Mouse (Mus musculus) G1E (cell line): ENCODE measurements around the gene Kcna10. TPM values are rescaled to one million over a fixed set of nuclear protein-coding genes. Genes with fewer than 3 reads are reported as not detected.

Experiments
- ATAC-seq: 2 replicates; pipeline ENCODE4 v1.8.0; 2016; ENCODE audit warnings: mild to moderate bottlenecking; ENCODE audit not compliant: insufficient number of reproducible peaks, poor library complexity, low FRiP score, severe bottlenecking; ENCODE audit errors: extremely low read depth
- DNase-seq: peaks from one replicate; pipeline ENCODE4 v3.0.0; 2012; ENCODE audit warnings: low spot score
- H3K27me3 ChIP-seq: 2 replicates; pipeline ENCODE4 v1.6.1; 2012; ENCODE audit warnings: mild to moderate bottlenecking, low read length, inconsistent platforms; ENCODE audit not compliant: insufficient read depth
- H3K36me3 ChIP-seq: replicated peaks from 2 replicates; pipeline ENCODE3; 2012; ENCODE audit warnings: mild to moderate bottlenecking, inconsistent platforms
- H3K4me1 ChIP-seq: 2 replicates; pipeline ENCODE4 v1.6.1; 2012; ENCODE audit warnings: low read depth, low read length, inconsistent platforms, mixed read lengths; ENCODE audit not compliant: insufficient read depth
- H3K4me3 ChIP-seq: 2 replicates; pipeline ENCODE4 v1.5.1; 2012; ENCODE audit warnings: low read depth, mild to moderate bottlenecking, inconsistent platforms, low read length, moderate library complexity, mixed read lengths
- H3K9me3 ChIP-seq: replicated peaks from 2 replicates; pipeline ENCODE4 v1.6.1; 2012; ENCODE audit warnings: inconsistent platforms
- CTCF ChIP-seq: IDR thresholded peaks from 2 replicates; pipeline ENCODE4 v1.5.1; 2012; ENCODE audit warnings: low read depth, low read length, inconsistent platforms, mixed read lengths
- GATA1 ChIP-seq: IDR thresholded peaks from 2 replicates; pipeline ENCODE4 v1.6.1; 2012; ENCODE audit warnings: borderline replicate concordance, low read length, inconsistent platforms, mixed read lengths
- GATA2 ChIP-seq: IDR thresholded peaks from 2 replicates; pipeline ENCODE4 v1.6.1; 2012; ENCODE audit warnings: low read depth, low read length, inconsistent platforms, borderline replicate concordance
- POLR2AphosphoS5 ChIP-seq: IDR thresholded peaks from 2 replicates; pipeline ENCODE4 v1.6.1; 2012; ENCODE audit warnings: low read depth, low read length, inconsistent platforms; ENCODE audit not compliant: insufficient replicate concordance
- TAL1 ChIP-seq: conservative IDR thresholded peaks from 2 replicates; pipeline ENCODE4 v1.6.1; 2012; ENCODE audit warnings: low read depth, low read length, inconsistent platforms, mixed read lengths
- polyA plus RNA-seq: library from polyadenylated mRNA; stranded (reverse); fragments of >175 nt; gene quantifications from 2 replicates; pipeline ENCODE4 v1.2.3, GENCODE M21; 2012
- total RNA-seq, 2 experiments: library from RNA; stranded (forward) in 1 of 2; stranded (reverse) in 1 of 2; fragments of 200-1000 nt in 1 of 2; fragments of >200 nt in 1 of 2; fragmentation: Nextera tagmentation in 1 of 2; gene quantifications; 2 replicates each; pipeline ENCODE4 v1.2.3; 2014 to 2017

The Kcna10 gene
- total and polyA plus RNA-seq, 3 experiments = 0.05 TPM; not detected in 2

DNA sequence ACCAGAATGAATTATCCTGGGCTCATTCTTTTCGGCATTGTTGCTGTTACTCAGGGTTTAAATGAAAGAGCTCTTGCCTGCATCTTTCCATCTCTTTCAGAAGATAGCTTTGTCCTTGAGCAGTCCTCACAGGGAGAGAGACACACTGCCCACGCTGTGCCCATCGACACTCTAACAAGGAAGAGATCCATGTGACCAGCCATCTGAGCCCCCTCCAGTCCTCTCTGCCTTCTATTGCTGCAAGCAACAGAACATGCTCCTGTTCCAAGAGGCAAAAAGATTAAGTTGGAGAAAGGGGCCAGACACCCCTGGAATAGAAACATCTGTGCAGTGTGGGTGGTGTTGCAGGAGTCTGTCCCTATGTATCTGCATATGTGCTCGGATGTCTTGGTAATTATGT lies 4.2 kb downstream of the Kcna10 start:
- no peak for ATAC-seq
- no peaks in the 10 kb centered on the region for H3K36me3 ChIP-seq
- H3K9me3 ChIP-seq = no peaks in the 10 kb centered on the region
- no peaks in the 10 kb centered on the region for H3K4me1 ChIP-seq
- TF ChIP-seq CTCF (no peak), POLR2AphosphoS5 (no peak), GATA1 (no peak), TAL1 (no peak), GATA2 (no peak)
- 0 out of 2 replicates have a peak, but pooled peaks cover 2% of the 10 kb centered on the region for H3K27me3 ChIP-seq
- DNase-seq = no peak
- H3K4me3 ChIP-seq = no peak overlapping the region

DNA sequence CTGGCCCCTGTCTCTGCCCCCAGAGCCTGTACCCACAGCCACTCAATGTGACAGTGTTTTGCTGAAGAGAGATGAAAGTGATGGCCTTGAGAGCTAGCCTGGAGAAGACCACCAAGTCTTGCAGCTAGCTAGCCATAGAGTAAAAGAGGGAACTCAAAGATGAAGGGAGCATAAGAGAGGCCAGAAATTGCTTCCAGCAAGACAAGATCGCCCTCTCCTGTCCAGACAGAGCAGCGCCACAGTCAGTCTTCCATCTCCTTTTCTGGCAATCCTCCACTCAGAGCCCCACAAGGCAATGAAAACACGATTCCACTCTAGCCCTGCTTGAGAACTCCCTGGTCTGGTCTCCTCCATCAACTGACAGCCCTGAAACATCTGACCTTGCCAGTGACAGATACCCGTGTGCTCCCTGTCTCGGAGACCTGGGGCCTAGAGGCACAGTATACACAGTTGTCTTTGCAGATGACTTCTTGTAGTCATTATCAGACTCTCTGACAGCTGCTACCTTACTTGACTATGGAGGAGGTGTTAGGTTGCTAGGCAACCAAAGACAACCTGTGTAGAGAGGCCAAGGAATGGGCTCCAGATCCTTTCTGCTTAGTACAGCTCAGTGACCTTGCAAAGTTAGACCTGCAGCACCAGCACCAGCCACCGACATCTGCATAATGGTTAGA lies 5.5 kb downstream of the Kcna10 start:
- no peak overlapping the region for H3K4me3 ChIP-seq
- TF ChIP-seq CTCF (no peak), GATA2 (no peak), TAL1 (no peak), GATA1 (no peak), POLR2AphosphoS5 (no peak)
- DNase-seq (no peak), ATAC-seq (no peak)
- no peaks in the 10 kb centered on the region for H3K36me3 ChIP-seq
- no peaks in the 10 kb centered on the region for H3K4me1 ChIP-seq
- no peaks in the 10 kb centered on the region for H3K9me3 ChIP-seq
- no peaks in the 10 kb centered on the region for H3K27me3 ChIP-seq

DNA sequence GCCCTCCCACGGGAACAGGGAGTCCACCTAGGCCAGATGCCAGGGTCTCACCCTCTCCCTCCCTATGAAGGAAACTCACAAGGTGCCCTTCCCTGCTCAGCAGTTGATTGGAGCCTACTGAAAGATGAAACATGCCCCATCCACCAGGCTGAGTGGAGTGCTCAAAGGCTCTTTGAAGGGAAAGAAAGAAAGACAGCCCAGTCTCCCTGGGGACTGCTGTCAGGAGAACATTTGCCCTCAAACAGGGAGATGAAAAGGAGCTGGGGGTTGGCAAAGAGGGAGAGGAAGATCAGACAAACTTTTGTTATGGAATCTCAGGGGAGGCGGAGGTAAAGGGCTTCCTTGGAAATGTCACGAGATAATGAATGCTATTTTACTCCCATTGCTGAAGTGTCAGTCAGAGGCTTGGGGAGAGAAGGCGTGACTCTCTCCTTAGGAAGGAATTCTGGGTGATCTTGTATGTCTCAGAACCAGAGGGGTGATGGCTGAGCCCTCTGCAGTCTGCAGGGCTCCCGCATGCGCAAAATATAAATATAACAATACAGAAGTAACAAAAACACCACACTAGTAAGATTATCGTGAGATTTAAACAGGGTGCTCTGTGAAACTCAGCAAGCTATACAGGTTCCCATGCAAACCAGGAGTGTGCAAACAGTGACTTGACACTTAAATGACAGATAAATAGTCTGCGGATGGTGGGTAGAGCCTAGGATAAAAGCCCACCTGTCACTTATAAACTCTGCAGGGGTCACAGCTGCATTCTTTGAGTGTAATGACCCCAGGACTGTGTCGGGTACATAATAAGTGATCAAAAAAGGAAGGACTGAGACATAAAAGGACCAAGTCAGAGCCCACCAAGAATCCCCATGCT lies 18.7 kb downstream of the Kcna10 start:
- no peak overlapping the region for H3K4me3 ChIP-seq
- ATAC-seq (no peak), DNase-seq (no peak)
- H3K27me3 ChIP-seq = peaks cover 7% of the 10 kb centered on the region; the same call in 1 of the 2 replicates
- H3K9me3 ChIP-seq = no peaks in the 10 kb centered on the region
- no peak for TF ChIP-seq TAL1
- no peak for TF ChIP-seq POLR2AphosphoS5
- no peak for TF ChIP-seq GATA1
- TF ChIP-seq CTCF = no peak
- TF ChIP-seq GATA2 = no peak
- H3K4me1 ChIP-seq = no peaks in the 10 kb centered on the region
- no peaks in the 10 kb centered on the region for H3K36me3 ChIP-seq

DNA sequence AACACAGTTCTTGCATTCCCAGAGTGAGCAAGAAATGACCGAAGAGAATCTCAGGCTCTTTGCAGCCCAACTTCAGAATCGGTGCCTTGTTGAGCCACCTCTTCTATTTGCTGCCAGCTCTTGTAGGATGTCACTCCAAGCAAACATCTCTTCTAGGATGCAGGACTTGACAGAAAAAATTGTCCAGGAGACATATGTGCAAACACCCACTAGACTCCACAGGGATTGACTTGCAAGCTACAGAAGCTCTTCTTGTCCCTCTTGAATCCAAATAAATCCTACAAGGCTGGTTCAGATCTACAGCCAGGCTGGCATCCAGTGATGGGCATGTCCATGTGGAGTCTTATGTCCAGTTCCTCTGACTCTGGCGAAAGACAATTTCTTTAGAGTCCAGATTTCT lies 21.6 kb downstream of the Kcna10 start:
- no peak for DNase-seq
- Histone ChIP-seq H3K36me3 (no peaks in the 10 kb centered on the region), H3K4me3 (no peak overlapping the region), H3K4me1 (no peaks in the 10 kb centered on the region), H3K9me3 (no peaks in the 10 kb centered on the region), H3K27me3 (peaks cover 10% of the 10 kb centered on the region; the same call in 1 of the 2 replicates)
- no peak for TF ChIP-seq POLR2AphosphoS5
- TF ChIP-seq TAL1 = no peak
- no peak for ATAC-seq

DNA sequence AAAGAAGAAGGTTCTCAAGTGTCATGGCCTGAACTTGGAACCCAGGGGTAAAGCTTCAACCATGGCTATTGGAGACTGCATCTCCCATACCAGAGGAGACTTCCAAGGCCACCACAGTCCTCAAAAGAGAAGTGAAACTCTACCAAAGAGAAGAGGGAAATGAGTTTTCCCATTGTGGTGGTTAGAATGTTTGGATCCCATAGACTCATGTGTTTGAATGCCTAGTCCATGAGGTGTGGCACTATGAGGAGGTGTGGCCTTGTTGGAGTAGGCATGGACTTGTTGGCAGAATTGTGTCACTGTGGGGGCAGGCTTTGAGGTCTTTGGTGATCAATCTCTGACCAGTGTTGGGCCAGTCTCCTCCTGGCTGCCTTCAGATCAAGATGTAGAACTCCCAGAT lies 22.3 kb downstream of the Kcna10 start:
- H3K27me3 ChIP-seq = peaks cover 7% of the 10 kb centered on the region; the same call in 1 of the 2 replicates
- no peaks in the 10 kb centered on the region for H3K4me1 ChIP-seq
- no peak overlapping the region for H3K4me3 ChIP-seq
- H3K36me3 ChIP-seq = no peaks in the 10 kb centered on the region
- DNase-seq (no peak), ATAC-seq (no peak)
- H3K9me3 ChIP-seq = no peaks in the 10 kb centered on the region
- TF ChIP-seq POLR2AphosphoS5 (no peak), CTCF (no peak), GATA1 (no peak), GATA2 (no peak), TAL1 (no peak)

DNA sequence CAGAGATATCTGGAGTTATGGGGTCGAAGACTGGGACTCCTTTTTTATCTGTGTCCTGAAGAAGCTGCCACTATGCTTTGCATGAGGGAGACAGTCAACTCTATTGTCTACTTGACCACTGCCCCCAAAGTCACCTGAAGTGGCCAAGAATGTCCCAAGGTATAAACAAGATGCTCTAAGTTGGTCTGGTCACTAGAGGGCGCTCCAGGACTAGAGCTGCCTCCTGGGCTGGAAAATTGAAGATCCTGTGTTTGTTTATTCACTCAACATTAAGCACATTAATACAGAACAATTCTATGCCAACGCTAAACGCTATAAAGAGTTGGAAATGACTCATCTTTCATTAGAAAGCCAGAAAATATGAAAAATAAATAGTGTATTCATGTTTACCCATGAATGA lies 23.1 kb downstream of the Kcna10 start:
- peaks cover 6% of the 10 kb centered on the region; the same call in 1 of the 2 replicates for H3K27me3 ChIP-seq
- DNase-seq (peak; percentile 30), ATAC-seq (no peak)
- no peaks in the 10 kb centered on the region for H3K9me3 ChIP-seq
- no peaks in the 10 kb centered on the region for H3K4me1 ChIP-seq
- no peaks in the 10 kb centered on the region for H3K36me3 ChIP-seq
- no peak overlapping the region for H3K4me3 ChIP-seq
- TF ChIP-seq TAL1 (no peak), CTCF (peak; percentile 48)
